Mouse (Mus musculus) adrenal gland, postnatal 14 days (tissue): ENCODE measurements around the gene Dnph1. TPM values are rescaled to one million over a fixed set of nuclear protein-coding genes. Genes with fewer than 3 reads are reported as not detected.

ENCODE experiments used
- DNase-seq: peaks from one replicate; pipeline ENCODE4 v3.0.0; 2021; ENCODE audit warnings: mixed read lengths
- total RNA-seq: library from RNA; stranded (reverse); gene quantifications from 2 replicates; pipeline ENCODE4 v1.2.3, GENCODE M21; 2021

Dnph1 gene
- total RNA-seq, 1 experiment from 2014 or later = 7.8 TPM

DNA sequence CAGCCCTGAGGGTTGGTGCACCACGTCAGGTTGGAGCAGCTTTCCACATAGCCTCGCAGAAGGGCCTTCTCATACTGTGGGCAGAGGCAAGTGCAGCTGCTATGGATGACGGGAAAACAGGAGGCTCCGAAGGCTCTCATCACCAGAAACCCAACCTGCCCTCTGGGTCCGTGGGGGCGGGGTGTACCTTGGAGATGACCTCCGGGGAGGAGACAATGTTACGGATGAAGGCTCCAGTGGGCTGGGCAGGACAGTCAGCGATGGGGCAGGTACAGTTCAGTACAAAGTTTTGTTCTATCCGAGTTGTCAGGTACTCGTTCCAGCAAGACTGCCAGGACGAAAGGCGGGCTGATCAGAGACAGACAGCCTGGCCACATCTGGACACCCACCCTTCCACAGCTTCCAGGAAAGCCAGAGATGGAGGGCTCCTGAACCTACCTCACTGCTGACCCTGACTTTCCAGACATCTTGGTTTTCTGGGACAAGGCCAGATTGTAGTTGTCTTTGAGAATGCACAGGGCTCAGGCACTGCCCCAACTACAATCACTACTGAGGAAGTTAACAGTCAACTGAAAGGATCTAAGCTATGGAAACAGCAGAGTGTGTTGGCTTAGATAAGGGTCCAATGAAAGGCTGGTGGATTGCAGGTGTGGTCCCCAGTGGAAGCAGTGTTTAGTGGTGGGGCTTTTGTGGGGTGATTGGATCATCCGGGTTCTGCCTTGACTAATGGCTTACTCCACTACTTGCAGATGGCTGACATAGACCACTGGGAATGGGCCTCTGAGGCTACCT, 7.5 kb downstream of the Dnph1 start:
- DNase-seq = peak; percentile 3

GRCm38 (mm10) chr17:46505617-46506016, 9.1 kb downstream of the Dnph1 start:
- DNase-seq = peak; percentile 59

DNA sequence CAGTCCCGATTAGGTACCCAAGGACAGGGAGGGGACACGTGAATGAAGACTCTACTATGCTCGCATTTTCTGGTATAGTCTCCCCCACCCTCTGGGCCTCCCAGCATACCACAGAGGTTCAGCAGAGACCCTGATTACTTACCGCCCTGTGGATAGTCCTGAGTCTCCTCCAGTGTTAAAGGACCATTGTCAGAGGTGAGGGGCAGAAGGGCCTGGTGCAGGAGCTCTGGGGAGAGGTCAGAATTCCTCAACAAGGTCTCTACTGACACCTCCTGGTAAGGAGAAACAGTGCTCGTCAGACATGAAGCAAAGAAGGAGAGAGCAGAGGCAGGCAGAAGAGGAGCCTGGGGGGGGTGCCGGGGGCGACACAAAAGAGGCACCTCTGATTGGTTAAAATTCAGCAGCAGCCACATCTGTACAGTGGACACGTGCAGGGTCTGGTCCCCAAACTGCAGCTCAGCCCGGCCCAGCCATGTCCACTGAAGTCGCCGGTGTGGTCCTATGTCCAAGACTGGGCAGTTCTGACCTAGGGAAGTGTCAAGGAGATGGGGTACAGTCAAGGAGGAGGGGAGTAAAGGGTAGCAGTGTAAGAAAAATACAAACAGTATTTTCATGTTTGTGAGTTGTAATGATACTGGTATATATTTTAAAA, 14.7 kb downstream of the Dnph1 start:
- no peak for DNase-seq

DNA sequence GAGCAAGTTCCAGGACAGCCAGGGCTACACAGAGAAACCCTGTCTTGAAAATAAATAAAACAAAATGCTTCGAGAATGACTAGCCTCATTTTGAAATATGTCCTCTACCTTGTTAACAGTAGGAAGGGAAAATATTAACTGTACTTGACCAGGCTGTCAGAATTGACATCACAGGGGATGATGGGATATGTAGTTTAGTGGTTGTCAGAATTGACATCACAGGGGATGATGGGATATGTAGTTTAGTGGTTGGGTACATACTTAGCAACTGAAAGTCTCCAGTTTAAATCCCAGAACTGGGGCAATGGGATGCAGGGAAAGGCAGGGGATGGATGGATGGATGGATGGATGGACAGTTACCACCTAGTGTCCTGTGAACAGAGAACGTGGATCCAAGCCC, 16.8 kb downstream of the Dnph1 start:
- no peak for DNase-seq

- no peak for DNase-seq
Measured at GRCm38 (mm10) chr17:46519971-46520370, 23.5 kb downstream of the Dnph1 start.

DNA sequence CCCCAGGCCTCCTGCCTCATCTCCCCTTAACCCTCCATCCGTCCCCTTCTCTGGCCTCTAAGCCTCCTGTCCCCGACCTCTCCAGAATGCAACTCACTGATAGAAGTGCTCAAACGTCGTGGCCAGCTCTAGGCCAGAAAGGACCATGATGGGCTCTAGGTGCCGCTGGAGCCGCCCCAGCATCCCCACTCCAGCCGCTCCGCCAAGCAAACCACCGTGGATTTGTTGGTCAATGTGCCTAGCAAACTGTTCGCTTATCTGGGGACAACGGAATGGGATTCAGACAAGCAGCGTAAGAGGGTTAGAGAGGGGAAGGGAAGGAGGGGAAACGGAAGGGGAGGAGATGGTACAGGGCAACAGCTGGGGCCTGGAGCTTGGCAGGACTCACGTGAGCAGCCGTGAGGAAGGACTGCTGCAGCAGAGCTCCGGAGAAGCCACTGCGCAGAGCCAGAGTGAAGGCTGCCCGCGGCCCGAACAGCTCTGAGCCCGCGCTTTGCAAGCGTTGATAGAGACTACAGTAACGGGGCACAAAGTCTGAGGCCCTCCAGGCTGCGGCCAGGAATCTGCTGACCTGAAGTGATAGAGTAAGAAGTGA, 24.0 kb downstream of the Dnph1 start:
- no peak for DNase-seq

- DNase-seq = no peak
Measured at GRCm38 (mm10) chr17:46521174-46521573, 24.7 kb downstream of the Dnph1 start.

DNA sequence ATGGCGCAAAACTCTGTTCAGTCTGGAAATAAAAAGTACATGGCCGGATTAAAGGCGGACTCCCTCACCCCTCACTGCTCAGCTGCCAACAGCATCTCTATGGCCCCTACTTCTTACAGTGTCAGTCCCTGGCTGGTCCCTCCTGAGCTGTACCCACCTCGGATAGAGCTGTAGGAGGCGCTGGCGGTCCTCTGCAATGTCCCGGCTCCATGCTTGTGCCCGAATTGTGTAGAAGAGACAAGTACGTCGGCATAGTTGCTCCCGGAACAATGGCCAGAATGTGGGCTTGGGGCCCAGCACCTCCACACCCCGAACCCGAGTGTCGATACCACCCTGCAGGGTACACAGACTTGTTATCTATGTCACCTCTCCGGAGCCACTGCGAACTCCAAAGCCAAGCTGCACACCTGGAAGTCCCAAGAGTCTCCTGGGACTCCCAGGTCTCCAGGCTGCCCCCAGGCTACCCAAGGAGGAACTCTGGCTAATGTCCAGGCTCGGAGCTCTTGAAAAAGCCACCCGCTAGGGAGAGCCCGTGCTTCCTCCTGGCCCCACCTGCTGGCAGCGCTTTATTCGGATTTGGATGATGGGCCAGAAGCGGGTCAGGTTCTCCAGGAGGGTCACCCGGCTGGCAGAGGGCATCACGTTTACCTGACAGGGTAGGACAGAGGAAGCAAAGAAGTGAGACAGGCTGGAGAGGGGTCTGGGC, 25.6 kb downstream of the Dnph1 start:
- DNase-seq = no peak

DNA sequence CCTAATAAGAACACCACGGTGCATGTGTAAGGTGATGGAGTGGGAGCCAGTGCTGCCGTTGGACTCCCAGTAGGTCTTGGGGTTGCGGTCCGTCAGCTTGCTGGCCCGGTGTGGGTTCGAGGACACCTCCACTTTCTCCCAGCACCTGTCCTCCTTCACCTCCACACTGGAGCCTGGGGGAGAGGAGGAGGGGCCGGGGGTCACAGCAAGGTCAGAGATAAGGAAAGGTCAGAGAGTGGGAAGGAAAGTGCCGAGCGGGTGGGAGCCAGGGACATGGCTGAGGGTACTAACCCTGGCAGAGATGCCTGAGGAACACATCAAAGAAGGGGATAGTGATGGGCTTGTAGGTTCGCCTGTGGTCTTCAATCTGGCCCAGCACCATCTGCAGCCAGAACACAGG, 28.6 kb downstream of the Dnph1 start:
- DNase-seq = no peak

GRCm38 (mm10) chr17:46525579-46526307, 29.2 kb downstream of the Dnph1 start:
- peak; percentile 88 for DNase-seq

- no peak for DNase-seq
Measured at GRCm38 (mm10) chr17:46543661-46544060, 47.1 kb downstream of the Dnph1 start.

GRCm38 (mm10) chr17:46545813-46546564, 49.5 kb downstream of the Dnph1 start, which contains the start of gene Cul9:
Cul9 (minus strand) TSS chr17:46546388.
- DNase-seq = peak; percentile 93

GRCm38 (mm10) chr17:46546591-46546990, 50.1 kb downstream of the Dnph1 start:
- no peak for DNase-seq

DNA sequence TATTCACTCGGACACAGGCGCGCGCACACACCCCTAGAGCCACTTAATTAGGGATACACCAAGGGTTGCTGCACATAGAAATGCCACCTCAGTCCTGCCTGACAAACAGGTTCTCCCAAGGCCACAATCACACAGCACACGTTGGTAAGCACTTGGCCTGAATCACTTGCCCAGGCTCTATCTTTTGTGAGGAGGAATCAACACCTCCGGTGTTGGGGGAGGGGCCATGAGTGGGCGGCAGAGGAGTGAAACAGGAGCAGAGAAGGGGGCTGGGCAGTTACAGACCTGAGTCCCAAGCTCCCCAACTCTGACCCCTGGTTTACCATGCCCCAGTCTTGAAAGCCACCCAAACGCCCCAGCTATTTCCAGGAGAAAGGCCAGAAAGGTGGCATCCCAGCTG, 50.5 kb downstream of the Dnph1 start:
- no peak for DNase-seq

- DNase-seq = no peak
Measured at GRCm38 (mm10) chr17:46547923-46548322, 51.4 kb downstream of the Dnph1 start.

DNA sequence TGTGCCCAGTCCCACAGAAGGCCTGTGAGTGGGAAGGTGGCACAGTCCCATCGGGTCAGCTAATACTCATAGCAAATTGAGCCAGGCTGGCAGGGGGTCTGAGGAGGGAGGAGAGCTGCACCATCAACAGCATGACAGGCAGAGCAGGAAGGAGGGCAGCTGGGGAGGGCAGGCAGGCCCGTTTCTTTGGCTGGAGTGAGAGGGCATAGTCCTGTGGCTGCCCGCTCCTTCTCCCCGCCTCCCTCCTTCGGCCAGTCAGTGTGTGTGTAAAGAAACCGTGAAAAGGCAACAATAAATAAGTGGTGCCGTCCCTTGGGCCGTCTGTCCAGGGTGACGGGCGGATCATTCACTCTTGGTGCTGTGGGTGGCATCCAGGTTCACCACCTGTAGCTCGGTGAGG, 52.2 kb downstream of the Dnph1 start:
- no peak for DNase-seq

DNA sequence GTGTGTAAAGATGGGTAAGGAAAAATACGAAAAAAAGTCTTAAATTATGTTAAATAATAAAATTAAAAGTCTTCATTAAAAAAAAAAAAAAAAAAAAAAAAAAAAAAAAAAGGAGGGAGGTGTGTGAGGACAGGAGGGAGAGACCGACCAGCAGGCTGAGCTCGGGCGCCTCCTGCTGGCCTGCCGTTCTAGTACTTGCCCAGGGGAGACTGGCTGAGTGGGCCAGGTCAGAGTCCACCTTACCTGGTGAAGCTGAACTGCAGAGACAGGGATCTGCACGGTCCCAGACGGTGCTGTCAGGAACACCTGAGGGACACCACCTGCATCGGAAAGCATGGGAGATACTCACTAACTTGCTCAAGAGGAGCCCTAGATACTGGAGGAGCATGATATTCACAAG, 52.7 kb downstream of the Dnph1 start:
- DNase-seq = peak; percentile 73
